Mouse (Mus musculus) olfactory bulb, adult 2 months (tissue): Measurements from ENCODE around the gene Bco1. TPM values are rescaled to one million over a fixed set of nuclear protein-coding genes. Genes with fewer than 3 reads are reported as not detected.

ENCODE experiments used
- H3K27ac ChIP-seq: fragments of 200-500 bp; 2 replicates; pipeline ENCODE4 v1.5.1; 2012; ENCODE audit warnings: low read depth, low read length; ENCODE audit not compliant: insufficient read depth
- H3K4me1 ChIP-seq: fragments of 200-500 bp; 2 replicates; pipeline ENCODE4 v1.6.1; 2012; ENCODE audit warnings: low read length; ENCODE audit not compliant: control insufficient read depth, insufficient read depth
- H3K4me3 ChIP-seq: fragments of 200-500 bp; 2 replicates; pipeline ENCODE4 v1.5.1; 2012; ENCODE audit warnings: mild to moderate bottlenecking, low read depth, low read length, moderate library complexity; ENCODE audit not compliant: insufficient read depth
- CTCF ChIP-seq: fragments of 200-500 bp; IDR thresholded peaks from 2 replicates; pipeline ENCODE4 v1.5.1; 2012; ENCODE audit warnings: low read depth, mild to moderate bottlenecking, low read length, moderate library complexity; ENCODE audit not compliant: insufficient read depth
- POLR2A ChIP-seq: fragments of 200-500 bp; IDR thresholded peaks from 2 replicates; pipeline ENCODE4 v1.6.1; 2012; ENCODE audit warnings: mild to moderate bottlenecking, low read depth, low read length, moderate library complexity; ENCODE audit not compliant: insufficient read depth
- WGBS: fragments of 180-500 bp; shearing (Covaris S2); methylation state at CpG from one replicate; pipeline ENCODE4 v1.1.7; 2018; 5-methylcytosine and 5-hydroxymethylcytosine counted together
- polyA plus RNA-seq: library from polyadenylated mRNA; stranded (reverse); fragments of >200 nt; gene quantifications from 2 replicates; pipeline ENCODE4 v1.2.4, GENCODE M21; 2012; ENCODE audit warnings: low replicate concordance; ENCODE audit not compliant: missing spikeins, insufficient read depth, insufficient read length

The Bco1 gene
- polyA plus RNA-seq, 1 experiment = not detected

DNA sequence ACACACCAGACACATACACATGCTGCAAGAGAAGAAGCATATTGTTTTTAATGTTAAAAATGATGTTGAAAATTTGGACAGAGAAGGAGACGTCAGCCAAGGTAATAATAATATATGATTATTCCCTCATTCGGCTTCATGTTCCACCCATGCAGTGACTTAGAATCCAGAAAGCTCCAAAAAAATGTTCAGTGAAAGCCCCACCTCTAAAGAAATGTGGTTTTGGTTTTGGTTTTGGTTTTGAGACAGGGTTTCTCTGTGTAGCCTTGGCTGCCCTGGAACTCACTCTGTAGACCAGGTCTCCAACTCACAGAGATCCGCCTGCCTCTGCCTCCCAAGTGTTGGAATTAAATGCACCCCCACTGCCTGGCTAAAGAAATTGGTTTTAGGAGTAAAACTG lies 30.2 kb downstream of the Bco1 start:
- TF ChIP-seq POLR2A (no peak), CTCF (no peak)
- Histone ChIP-seq H3K4me3 (no peak overlapping the region), H3K4me1 (no peaks in the 10 kb centered on the region), H3K27ac (no peak overlapping the region)
- 93% methylated on average over 3 of the region's 3 CpGs for WGBS

DNA sequence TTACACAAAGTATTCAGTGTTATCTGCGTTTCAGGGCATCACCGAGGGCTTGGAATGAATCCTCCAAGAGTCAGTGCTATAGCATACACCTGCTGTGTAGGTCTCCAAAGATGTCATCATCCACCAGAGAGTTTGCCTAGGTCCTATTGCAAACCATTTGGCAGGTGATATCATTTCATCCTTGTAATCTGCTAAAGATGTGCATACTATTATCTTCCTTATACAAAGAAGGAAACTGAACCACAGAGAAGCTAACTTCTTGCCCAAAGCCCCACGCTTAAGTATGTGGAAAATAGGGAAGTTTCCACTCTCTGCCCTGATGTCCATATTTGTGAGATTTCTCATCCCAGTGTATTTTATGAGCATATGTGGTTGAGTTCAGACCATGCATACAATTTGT lies 30.8 kb downstream of the Bco1 start:
- Histone ChIP-seq H3K4me3 (no peak overlapping the region), H3K27ac (no peak overlapping the region), H3K4me1 (no peaks in the 10 kb centered on the region)
- WGBS = 92% methylated on average over 3 of the region's 3 CpGs
- no peak for TF ChIP-seq CTCF
- TF ChIP-seq POLR2A = no peak

DNA sequence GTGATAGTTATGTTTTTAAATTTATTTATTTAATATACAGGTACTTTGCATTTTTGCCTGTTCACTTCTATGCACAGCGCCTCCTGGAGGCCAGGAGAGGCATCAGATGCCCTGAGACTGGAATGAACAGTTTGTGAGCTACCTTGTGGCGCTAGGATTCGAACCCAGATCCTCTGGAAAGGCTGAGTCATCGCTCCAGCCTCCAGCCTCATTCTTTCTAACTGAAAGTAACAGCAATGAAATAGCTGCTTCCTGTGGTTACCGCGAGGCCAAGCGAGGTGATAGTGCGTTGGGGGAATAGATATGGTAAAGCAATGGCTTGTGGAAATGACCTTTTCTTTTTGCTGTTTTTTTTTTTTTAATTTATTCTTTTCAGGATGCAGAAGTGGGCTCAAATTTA lies 31.4 kb downstream of the Bco1 start:
- 82% methylated on average over 8 of the region's 8 CpGs for WGBS
- no peak overlapping the region for H3K27ac ChIP-seq
- TF ChIP-seq POLR2A (no peak), CTCF (no peak)
- H3K4me1 ChIP-seq = no peaks in the 10 kb centered on the region
- H3K4me3 ChIP-seq = no peak overlapping the region

DNA sequence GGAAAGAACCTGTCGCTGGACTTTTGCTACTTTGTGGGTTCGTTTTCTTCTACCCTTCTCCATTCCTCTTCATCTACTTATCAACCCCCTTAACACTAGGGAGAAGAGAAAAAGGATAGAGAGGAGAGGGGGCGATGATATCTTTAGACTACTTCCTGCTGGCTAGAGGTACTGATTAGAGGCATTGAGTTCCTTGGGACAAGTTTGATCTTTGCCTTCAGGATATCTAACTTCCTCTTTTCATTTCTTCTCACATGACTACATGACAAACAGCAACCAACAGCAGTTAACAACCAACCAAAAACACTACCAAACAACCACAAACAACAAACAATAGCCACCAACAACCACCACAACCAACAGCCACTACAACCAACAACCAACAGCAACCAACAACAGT lies 38.0 kb downstream of the Bco1 start:
- H3K27ac ChIP-seq = no peak overlapping the region
- no peak for TF ChIP-seq CTCF
- TF ChIP-seq POLR2A = no peak
- no peak overlapping the region for H3K4me3 ChIP-seq
- no peaks in the 10 kb centered on the region for H3K4me1 ChIP-seq
- WGBS = 88% methylated on average over 3 of the region's 3 CpGs

DNA sequence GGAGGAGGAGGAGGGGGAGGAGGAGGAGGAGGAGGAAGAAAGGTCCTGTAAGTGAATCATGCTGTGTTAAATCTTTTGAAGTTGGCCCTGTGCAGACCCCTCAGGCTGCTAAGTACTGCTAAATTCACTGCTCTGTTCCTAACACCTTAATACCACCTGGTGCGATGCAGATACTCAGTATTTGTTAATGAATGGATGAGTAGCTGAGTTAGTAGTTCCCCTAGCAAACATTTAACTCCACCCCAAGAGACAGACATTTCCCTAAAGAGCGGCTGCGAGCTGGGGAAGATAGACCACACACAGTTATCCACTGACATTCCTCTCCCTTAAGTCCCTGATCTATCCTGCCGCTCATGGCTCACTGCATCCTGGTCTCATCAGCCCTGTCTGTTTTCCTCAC lies 40.7 kb downstream of the Bco1 start:
- H3K4me3 ChIP-seq = no peak overlapping the region
- no peak for TF ChIP-seq POLR2A
- no peak for TF ChIP-seq CTCF
- no peaks in the 10 kb centered on the region for H3K4me1 ChIP-seq
- H3K27ac ChIP-seq = no peak overlapping the region
- WGBS = 46% methylated on average over 4 of the region's 4 CpGs

DNA sequence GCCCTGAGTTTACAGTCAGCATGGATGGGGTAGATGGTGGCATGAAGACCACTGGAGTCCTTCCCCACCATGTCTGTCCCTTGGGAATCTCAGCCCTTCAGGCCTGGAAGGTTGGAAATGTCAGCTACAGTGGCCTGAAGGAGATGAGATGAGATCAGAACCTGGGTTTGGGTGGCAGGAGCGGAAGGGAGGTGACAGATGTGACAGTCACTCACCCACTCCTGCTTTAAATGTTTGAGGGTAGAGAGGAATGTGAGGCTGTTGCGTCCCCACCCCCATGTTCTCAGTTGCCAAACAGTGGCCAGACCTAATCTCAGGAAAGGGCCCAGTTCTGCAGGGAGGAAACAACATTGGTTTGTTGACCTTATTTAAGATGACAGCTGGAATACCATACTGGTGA lies 41.1 kb downstream of the Bco1 start:
- 91% methylated on average over 2 of the region's 2 CpGs for WGBS
- TF ChIP-seq POLR2A (no peak), CTCF (no peak)
- H3K4me1 ChIP-seq = no peaks in the 10 kb centered on the region
- no peak overlapping the region for H3K27ac ChIP-seq
- H3K4me3 ChIP-seq = no peak overlapping the region

DNA sequence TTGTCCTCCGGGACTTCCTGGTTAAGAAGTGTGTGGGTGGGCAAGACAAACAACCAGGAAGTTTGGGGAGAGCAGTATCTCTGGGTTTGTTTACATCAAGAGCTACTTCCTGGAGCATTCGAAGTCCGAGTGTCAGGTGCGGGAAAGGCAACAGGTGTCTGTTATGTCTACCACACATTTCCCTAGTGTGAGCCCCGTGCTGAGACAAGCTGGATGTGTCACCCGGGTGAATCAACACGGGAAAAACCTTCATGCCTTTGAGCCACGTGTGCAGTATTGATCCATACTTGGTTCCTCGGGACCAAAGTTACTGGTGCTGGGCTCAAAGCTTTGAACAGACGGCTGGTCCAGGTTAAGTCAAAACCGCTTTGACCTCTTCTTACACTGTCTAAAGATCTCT lies 41.7 kb downstream of the Bco1 start:
- no peak for TF ChIP-seq CTCF
- H3K4me3 ChIP-seq = no peak overlapping the region
- no peak overlapping the region for H3K27ac ChIP-seq
- 73% methylated on average over 11 of the region's 11 CpGs for WGBS
- H3K4me1 ChIP-seq = no peaks in the 10 kb centered on the region

DNA sequence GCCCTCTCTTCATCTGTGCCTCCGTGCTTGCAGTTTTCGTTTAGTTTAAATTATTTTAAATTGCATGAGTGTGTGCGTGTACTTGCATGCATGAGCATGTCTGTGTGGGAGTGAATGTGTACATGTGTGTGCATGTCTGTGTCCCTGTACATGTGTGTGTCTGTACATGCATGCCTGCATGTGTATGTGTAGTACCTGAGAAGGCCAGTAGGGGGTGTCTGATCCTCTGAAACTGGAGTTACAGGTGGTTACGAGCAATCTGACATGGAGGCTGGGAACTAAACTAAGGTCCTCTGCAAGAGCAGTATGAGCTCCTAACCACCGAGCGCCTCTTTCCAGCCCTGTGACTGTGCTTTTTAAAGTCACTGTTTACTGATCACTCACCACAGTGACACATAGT lies 52.9 kb downstream of the Bco1 start:
- 93% methylated on average over 6 of the region's 6 CpGs for WGBS
- Histone ChIP-seq H3K27ac (no peak overlapping the region), H3K4me3 (no peak overlapping the region), H3K4me1 (no peaks in the 10 kb centered on the region)
- TF ChIP-seq POLR2A = no peak
- no peak for TF ChIP-seq CTCF

DNA sequence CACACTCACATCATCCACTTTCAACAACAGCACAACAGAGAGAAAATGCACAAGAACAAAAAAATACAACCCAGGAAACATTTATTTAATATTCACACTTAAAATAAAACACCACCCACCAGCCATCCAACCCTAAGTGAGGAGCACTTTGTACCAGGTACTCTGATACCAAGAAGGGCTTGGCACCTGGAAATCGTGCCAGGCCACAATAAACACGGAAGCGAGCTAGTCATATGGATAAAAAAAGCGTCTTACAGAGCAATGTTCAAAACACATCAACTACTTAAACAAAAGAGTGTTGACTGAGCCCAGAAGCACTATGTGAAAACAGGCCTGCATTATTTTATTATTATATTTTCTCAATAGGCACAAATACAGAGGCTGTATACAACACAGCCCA lies 60.5 kb downstream of the Bco1 start:
- no peak overlapping the region for H3K4me3 ChIP-seq
- WGBS = 87% methylated on average over 4 of the region's 4 CpGs
- TF ChIP-seq POLR2A (no peak), CTCF (no peak)
- no peak overlapping the region for H3K27ac ChIP-seq
- H3K4me1 ChIP-seq = peaks cover 8% of the 10 kb centered on the region

DNA sequence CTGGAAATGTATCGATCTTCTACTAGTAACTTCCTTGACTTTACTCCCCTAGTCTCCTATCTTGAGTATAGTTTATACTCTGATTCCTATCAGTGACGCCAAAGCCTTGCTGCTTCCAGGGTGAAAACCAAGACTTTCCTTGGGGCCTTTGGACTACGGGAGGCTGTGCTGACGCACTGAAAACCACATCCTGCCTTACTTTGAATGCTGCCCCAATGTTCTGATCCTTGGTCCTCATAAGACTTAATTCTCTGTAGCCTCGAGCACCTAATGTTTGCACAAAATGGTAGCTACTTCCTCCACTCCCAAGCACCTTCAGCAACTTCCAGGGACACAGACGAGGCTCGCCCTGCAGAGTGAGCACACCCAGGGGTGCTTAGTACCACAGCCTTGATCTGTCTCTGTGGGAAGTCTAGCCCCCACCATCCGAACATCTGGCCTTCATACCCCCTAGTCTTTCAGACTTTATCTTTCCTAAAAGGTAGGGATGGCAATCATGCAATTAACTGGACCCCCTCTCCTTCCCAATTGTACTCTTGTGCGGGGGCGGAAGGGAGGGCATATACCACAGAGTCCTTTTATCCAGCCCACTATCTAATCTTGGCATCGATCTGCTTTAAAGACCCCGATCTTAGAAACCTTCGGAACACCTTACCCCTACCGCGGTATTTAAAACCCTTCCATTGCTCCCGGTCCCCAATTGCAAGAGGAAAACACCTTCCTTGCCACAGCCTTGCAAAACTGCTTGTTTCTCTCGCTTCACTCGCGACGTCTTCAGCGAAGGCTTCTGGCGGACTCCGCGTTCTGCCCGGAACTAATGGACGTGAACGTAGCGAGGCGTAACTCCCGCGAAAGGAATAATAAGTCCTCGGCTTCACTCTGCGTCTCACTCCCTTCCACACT lies 61.5 kb downstream of the Bco1 start:
- TF ChIP-seq CTCF = no peak
- TF ChIP-seq POLR2A = no peak
- WGBS = 9% methylated on average over 33 of the region's 33 CpGs
- H3K4me3 ChIP-seq = peak overlapping the region; percentile 57
- H3K4me1 ChIP-seq = peaks cover 12% of the 10 kb centered on the region
- H3K27ac ChIP-seq = no peak overlapping the region

DNA sequence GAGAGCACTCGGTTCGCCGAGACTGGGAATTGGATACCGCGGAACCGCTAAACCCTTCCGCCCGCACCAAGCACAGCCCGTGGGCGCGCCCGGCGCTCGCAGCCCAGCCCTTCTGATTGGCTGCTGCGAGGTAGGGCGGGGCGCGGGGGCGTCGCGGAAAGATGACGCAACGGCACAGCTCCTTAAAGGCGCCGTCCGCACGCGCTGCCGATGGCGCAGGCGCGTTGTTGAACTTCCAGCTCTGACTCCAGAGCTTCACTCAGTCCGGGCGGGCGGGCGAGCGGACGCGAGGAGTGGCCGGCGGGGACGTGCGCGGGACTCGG lies 62.1 kb downstream of the Bco1 start:
- TF ChIP-seq CTCF (no peak), POLR2A (peak; percentile 67; the same call in 1 of the 2 replicates)
- H3K4me1 ChIP-seq = peaks cover 12% of the 10 kb centered on the region
- peak overlapping the region; percentile 57 for H3K4me3 ChIP-seq
- no peak overlapping the region for H3K27ac ChIP-seq
- under 1% methylated on average over 45 of the region's 45 CpGs for WGBS
